Mouse (Mus musculus) kidney, postnatal 0 days (tissue): Measurements from ENCODE around the gene Kif26b. TPM values are rescaled to one million over a fixed set of nuclear protein-coding genes. Genes with fewer than 3 reads are reported as not detected.

ENCODE experiments used
- ATAC-seq: fragments of 200-750 bp; cut with Nextera tagmentation; replicated peaks from 2 replicates; pipeline ENCODE4 v1.8.0; 2017; ENCODE audit warnings: low read depth, moderate number of reproducible peaks, moderate TSS enrichment, moderate library complexity; ENCODE audit not compliant: low FRiP score
- DNase-seq: peaks from one replicate; pipeline ENCODE4 v3.0.0-alpha.2; 2016; ENCODE audit warnings: low spot score
- H3K27ac ChIP-seq: fragments of 300-500 bp; sonication (generic); 2 replicates; pipeline ENCODE4 v1.5.1; 2014; ENCODE audit warnings: mild to moderate bottlenecking
- H3K27me3 ChIP-seq: fragments of 300-500 bp; sonication (generic); 2 replicates; pipeline ENCODE4 v1.6.1; 2014; ENCODE audit warnings: low read length, mixed read lengths; ENCODE audit not compliant: insufficient read depth
- H3K36me3 ChIP-seq: fragments of 300-500 bp; sonication (generic); 2 replicates; pipeline ENCODE4 v1.6.1; 2014; ENCODE audit warnings: low read length, mixed read lengths; ENCODE audit not compliant: insufficient read depth
- H3K4me1 ChIP-seq: fragments of 300-500 bp; sonication (generic); replicated peaks from 2 replicates; pipeline ENCODE4 v1.6.1; 2014; ENCODE audit warnings: antibody characterized with exemption, low read length, mixed read lengths; ENCODE audit not compliant: insufficient read depth
- H3K4me2 ChIP-seq: fragments of 300-500 bp; sonication (generic); 2 replicates; pipeline ENCODE4 v1.6.1; 2014; ENCODE audit warnings: mild to moderate bottlenecking, low read length, moderate library complexity, mixed read lengths
- H3K4me3 ChIP-seq: fragments of 300-500 bp; sonication (generic); replicated peaks from 2 replicates; pipeline ENCODE4 v1.5.1; 2014; ENCODE audit warnings: low read depth, low read length
- H3K9ac ChIP-seq: fragments of 300-500 bp; sonication (generic); 2 replicates; pipeline ENCODE4 v1.6.1; 2014; ENCODE audit warnings: low read depth, low read length
- H3K9me3 ChIP-seq: fragments of 300-500 bp; sonication (generic); replicated peaks from 2 replicates; pipeline ENCODE4 v1.6.1; 2016; ENCODE audit warnings: low read length, inconsistent platforms, mixed read lengths
- CTCF ChIP-seq: IDR thresholded peaks from 2 replicates; pipeline ENCODE4 v1.5.1; 2016; ENCODE audit warnings: antibody characterized with exemption, low read depth, mild to moderate bottlenecking, moderate library complexity
- WGBS: fragments of 180-500 bp; shearing (Covaris S2); extraction: QIAGEN DNeasy Blood & Tissue Kit; methylation state at CpG from one replicate; pipeline ENCODE4 v1.1.7; 2014; 5-methylcytosine and 5-hydroxymethylcytosine counted together
- polyA plus RNA-seq: library from polyadenylated mRNA; unstranded; fragments of >200 nt; fragmentation: Nextera tagmentation; extraction: Ambion mirVana; gene quantifications from 2 replicates; pipeline ENCODE4 v1.2.1, GENCODE M21; 2015

The Kif26b gene
- polyA plus RNA-seq, 1 experiment from 2014 or later: 6.4 TPM

GRCm38 (mm10) chr1:178644954-178645353 is 116.0 kb downstream of the Kif26b start:
- Histone ChIP-seq H3K27ac (no peak overlapping the region), H3K4me2 (no peak overlapping the region), H3K4me3 (no peak overlapping the region), H3K36me3 (no peaks in the 10 kb centered on the region), H3K9me3 (no peaks in the 10 kb centered on the region), H3K27me3 (no peaks in the 10 kb centered on the region), H3K4me1 (peaks cover 3% of the 10 kb centered on the region; the same call in 1 of the 2 replicates), H3K9ac (no peak overlapping the region)
- no peak for TF ChIP-seq CTCF
- ATAC-seq: no peak
- 74% methylated on average over 4 of the region's 4 CpGs for WGBS
- no peak for DNase-seq

GRCm38 (mm10) chr1:178646589-178646988 is 117.7 kb downstream of the Kif26b start:
- no peak overlapping the region for H3K4me3 ChIP-seq
- no peaks in the 10 kb centered on the region for H3K27me3 ChIP-seq
- WGBS: 87% methylated on average over 4 of the region's 4 CpGs
- H3K9me3 ChIP-seq: no peaks in the 10 kb centered on the region
- ATAC-seq (no peak), DNase-seq (no peak)
- H3K4me2 ChIP-seq: no peak overlapping the region
- no peaks in the 10 kb centered on the region for H3K4me1 ChIP-seq
- H3K27ac ChIP-seq: no peak overlapping the region
- no peaks in the 10 kb centered on the region for H3K36me3 ChIP-seq
- no peak for TF ChIP-seq CTCF
- H3K9ac ChIP-seq: no peak overlapping the region

GRCm38 (mm10) chr1:178655525-178655924 is 126.6 kb downstream of the Kif26b start:
- H3K27me3 ChIP-seq: no peaks in the 10 kb centered on the region
- no peaks in the 10 kb centered on the region for H3K9me3 ChIP-seq
- DNase-seq (no peak), ATAC-seq (no peak)
- H3K4me2 ChIP-seq: no peak overlapping the region
- no peak overlapping the region for H3K9ac ChIP-seq
- 84% methylated on average over 4 of the region's 4 CpGs for WGBS
- H3K36me3 ChIP-seq: no peaks in the 10 kb centered on the region
- H3K27ac ChIP-seq: no peak overlapping the region
- H3K4me3 ChIP-seq: no peak overlapping the region
- no peak for TF ChIP-seq CTCF
- H3K4me1 ChIP-seq: no peaks in the 10 kb centered on the region

- Histone ChIP-seq H3K9me3 (no peaks in the 10 kb centered on the region), H3K4me3 (no peak overlapping the region), H3K4me1 (no peaks in the 10 kb centered on the region), H3K36me3 (no peaks in the 10 kb centered on the region), H3K27me3 (no peaks in the 10 kb centered on the region), H3K9ac (no peak overlapping the region), H3K27ac (no peak overlapping the region), H3K4me2 (no peak overlapping the region)
- no peak for TF ChIP-seq CTCF
- no peak for DNase-seq
- ATAC-seq: no peak
- 37% methylated on average over 3 of the region's 3 CpGs for WGBS
Observed at GRCm38 (mm10) chr1:178661035-178661434, 132.1 kb downstream of the Kif26b start.

- ATAC-seq (no peak), DNase-seq (peak; percentile 54)
- Histone ChIP-seq H3K4me2 (no peak overlapping the region), H3K9me3 (no peaks in the 10 kb centered on the region), H3K36me3 (no peaks in the 10 kb centered on the region), H3K27ac (no peak overlapping the region), H3K4me3 (no peak overlapping the region), H3K4me1 (no peaks in the 10 kb centered on the region), H3K27me3 (no peaks in the 10 kb centered on the region), H3K9ac (no peak overlapping the region)
- no peak for TF ChIP-seq CTCF
- 24% methylated on average over 5 of the region's 5 CpGs for WGBS
Observed at GRCm38 (mm10) chr1:178661556-178661955, 132.6 kb downstream of the Kif26b start.

GRCm38 (mm10) chr1:178663539-178663938 is 134.6 kb downstream of the Kif26b start:
- H3K27me3 ChIP-seq: no peaks in the 10 kb centered on the region
- ATAC-seq (no peak), DNase-seq (no peak)
- no peaks in the 10 kb centered on the region for H3K36me3 ChIP-seq
- TF ChIP-seq CTCF: no peak
- H3K9ac ChIP-seq: no peak overlapping the region
- no peak overlapping the region for H3K4me3 ChIP-seq
- WGBS: 83% methylated on average over 1 of the region's 1 CpGs
- H3K4me2 ChIP-seq: no peak overlapping the region
- H3K4me1 ChIP-seq: no peaks in the 10 kb centered on the region
- H3K27ac ChIP-seq: no peak overlapping the region
- no peaks in the 10 kb centered on the region for H3K9me3 ChIP-seq

GRCm38 (mm10) chr1:178664271-178664969 is 135.5 kb downstream of the Kif26b start:
- Histone ChIP-seq H3K4me3 (no peak overlapping the region), H3K27ac (no peak overlapping the region), H3K9me3 (no peaks in the 10 kb centered on the region), H3K9ac (no peak overlapping the region), H3K4me2 (no peak overlapping the region), H3K27me3 (no peaks in the 10 kb centered on the region), H3K36me3 (no peaks in the 10 kb centered on the region), H3K4me1 (no peaks in the 10 kb centered on the region)
- ATAC-seq (no peak), DNase-seq (no peak)
- no peak for TF ChIP-seq CTCF
- WGBS: 83% methylated on average over 5 of the region's 5 CpGs
